Mouse (Mus musculus): ENCODE results near the gene Evc2.

- TF ChIP-seq CTCF (IDR thresholded peaks at IDR 0.05; ENCODE audit: control insufficient read depth, insufficient read depth, low read length) (no peak), POLR2A (IDR thresholded peaks at IDR 0.05; ENCODE audit: borderline replicate concordance, control insufficient read depth, low read depth, low read length) (no peak)
These were observed 17.5 kb upstream of the Evc2 start for GRCm38 (mm10) chr5:37320761-37321160.
